Mouse (Mus musculus) heart, embryonic 12.5 days (tissue): ENCODE data around the gene Susd1. TPM values are rescaled to one million over a fixed set of nuclear protein-coding genes. Genes with fewer than 3 reads are reported as not detected.

Experiments
- ATAC-seq: fragments of 200-750 bp; cut with Nextera tagmentation; 2 replicates; pipeline ENCODE4 v1.8.0; 2017; ENCODE audit warnings: moderate TSS enrichment, moderate library complexity; ENCODE audit not compliant: insufficient number of reproducible peaks, low FRiP score
- H3K27ac ChIP-seq: fragments of 300-500 bp; sonication (generic); 2 replicates; pipeline ENCODE4 v1.5.1; 2016; ENCODE audit warnings: mild to moderate bottlenecking, moderate library complexity; ENCODE audit not compliant: poor library complexity, severe bottlenecking
- H3K27me3 ChIP-seq: fragments of 300-500 bp; sonication (generic); replicated peaks from 2 replicates; pipeline ENCODE4 v1.6.1; 2016; ENCODE audit warnings: mild to moderate bottlenecking, moderate library complexity
- H3K36me3 ChIP-seq: fragments of 300-500 bp; sonication (generic); 2 replicates; pipeline ENCODE4 v1.6.1; 2016; ENCODE audit warnings: mild to moderate bottlenecking, moderate library complexity
- H3K4me1 ChIP-seq: fragments of 300-500 bp; sonication (generic); replicated peaks from 2 replicates; pipeline ENCODE4 v1.6.1; 2016; ENCODE audit warnings: mild to moderate bottlenecking
- H3K4me2 ChIP-seq: fragments of 300-500 bp; sonication (generic); 2 replicates; pipeline ENCODE4 v1.6.1; 2016; ENCODE audit warnings: mild to moderate bottlenecking, moderate library complexity
- H3K4me3 ChIP-seq: fragments of 300-500 bp; sonication (generic); 2 replicates; pipeline ENCODE4 v1.5.1; 2016; ENCODE audit warnings: mild to moderate bottlenecking
- H3K9ac ChIP-seq: fragments of 300-500 bp; sonication (generic); 2 replicates; pipeline ENCODE4 v1.6.1; 2016; ENCODE audit warnings: mild to moderate bottlenecking, moderate library complexity
- H3K9me3 ChIP-seq: fragments of 300-500 bp; sonication (generic); replicated peaks from 2 replicates; pipeline ENCODE4 v1.6.1; 2016; ENCODE audit warnings: mild to moderate bottlenecking, moderate library complexity
- WGBS: fragments of 180-500 bp; shearing (Covaris S2); methylation state at CpG from one replicate; pipeline ENCODE4 v1.1.7; 2016; 5-methylcytosine and 5-hydroxymethylcytosine counted together
- polyA plus RNA-seq: library from polyadenylated mRNA; unstranded; fragments of >200 nt; fragmentation: Nextera tagmentation; extraction: Ambion mirVana; gene quantifications from 2 replicates; pipeline ENCODE4 v1.2.1, GENCODE M21; 2016

Gene Susd1
- polyA plus RNA-seq, 1 experiment from 2014 or later = 10.0 TPM

- Histone ChIP-seq H3K4me2 (no peak overlapping the region), H3K9me3 (no peaks in the 10 kb centered on the region), H3K4me1 (peaks cover 25% of the 10 kb centered on the region), H3K36me3 (no peaks in the 10 kb centered on the region), H3K27me3 (no peaks in the 10 kb centered on the region), H3K4me3 (no peak overlapping the region), H3K27ac (no peak overlapping the region), H3K9ac (no peak overlapping the region)
- 35% methylated on average over 5 of the region's 5 CpGs for WGBS
- no peak for ATAC-seq
Measured at GRCm38 (mm10) chr4:59280876-59281275, 157.6 kb downstream of the Susd1 start.

GRCm38 (mm10) chr4:59279111-59279510, 159.3 kb downstream of the Susd1 start:
- no peak overlapping the region for H3K9ac ChIP-seq
- no peak for ATAC-seq
- peaks cover 25% of the 10 kb centered on the region for H3K4me1 ChIP-seq
- H3K9me3 ChIP-seq = no peaks in the 10 kb centered on the region
- H3K27me3 ChIP-seq = no peaks in the 10 kb centered on the region
- no peak overlapping the region for H3K27ac ChIP-seq
- H3K36me3 ChIP-seq = no peaks in the 10 kb centered on the region
- 86% methylated on average over 5 of the region's 5 CpGs for WGBS
- no peak overlapping the region for H3K4me3 ChIP-seq
- H3K4me2 ChIP-seq = no peak overlapping the region

DNA sequence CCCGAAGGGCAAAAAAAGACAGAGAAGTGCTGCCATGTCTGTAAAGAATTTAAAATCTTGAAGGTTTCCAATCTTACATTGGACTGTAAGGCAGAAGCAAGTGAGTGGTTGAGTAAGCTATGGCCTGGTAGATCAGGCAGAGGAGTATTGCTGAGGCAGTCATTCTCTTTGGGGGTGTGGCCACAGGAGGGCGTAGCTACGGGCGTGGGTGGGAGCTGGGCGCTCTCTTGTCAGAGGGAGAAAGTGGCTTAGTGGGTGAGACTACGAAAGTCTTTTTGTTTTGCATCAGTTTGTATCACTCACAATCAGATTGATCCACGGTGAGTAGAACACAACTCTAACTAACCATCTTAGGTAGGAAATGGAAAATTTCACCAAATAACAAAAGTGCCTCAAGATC, 160.0 kb downstream of the Susd1 start:
- WGBS = 76% methylated on average over 7 of the region's 7 CpGs
- Histone ChIP-seq H3K27ac (no peak overlapping the region), H3K27me3 (no peaks in the 10 kb centered on the region), H3K4me1 (peaks cover 25% of the 10 kb centered on the region), H3K9me3 (no peaks in the 10 kb centered on the region), H3K36me3 (no peaks in the 10 kb centered on the region), H3K4me3 (no peak overlapping the region), H3K9ac (no peak overlapping the region), H3K4me2 (no peak overlapping the region)
- ATAC-seq = no peak

DNA sequence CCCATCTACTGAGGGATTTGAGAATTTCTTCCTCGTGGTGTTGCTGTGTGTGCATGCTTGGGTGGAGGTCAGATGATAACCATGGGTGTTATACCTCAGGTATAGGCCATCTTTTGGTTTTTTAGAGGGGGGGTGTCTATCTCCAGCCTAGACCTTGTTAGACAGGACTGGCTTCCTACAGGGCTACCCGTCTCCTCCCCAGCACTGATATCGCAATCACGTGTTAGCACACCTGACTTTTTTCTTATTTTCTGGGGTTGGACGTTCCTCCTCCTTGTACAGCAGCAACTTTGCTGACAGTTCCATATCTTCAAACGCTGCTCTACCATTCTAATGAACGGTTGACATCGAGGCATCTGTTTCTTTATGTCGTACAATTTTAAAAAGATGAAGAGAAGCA, 160.5 kb downstream of the Susd1 start:
- 77% methylated on average over 9 of the region's 9 CpGs for WGBS
- H3K9ac ChIP-seq = no peak overlapping the region
- H3K9me3 ChIP-seq = no peaks in the 10 kb centered on the region
- no peak overlapping the region for H3K4me2 ChIP-seq
- no peak for ATAC-seq
- no peaks in the 10 kb centered on the region for H3K36me3 ChIP-seq
- H3K4me3 ChIP-seq = no peak overlapping the region
- no peaks in the 10 kb centered on the region for H3K27me3 ChIP-seq
- no peak overlapping the region for H3K27ac ChIP-seq
- H3K4me1 ChIP-seq = peaks cover 21% of the 10 kb centered on the region

DNA sequence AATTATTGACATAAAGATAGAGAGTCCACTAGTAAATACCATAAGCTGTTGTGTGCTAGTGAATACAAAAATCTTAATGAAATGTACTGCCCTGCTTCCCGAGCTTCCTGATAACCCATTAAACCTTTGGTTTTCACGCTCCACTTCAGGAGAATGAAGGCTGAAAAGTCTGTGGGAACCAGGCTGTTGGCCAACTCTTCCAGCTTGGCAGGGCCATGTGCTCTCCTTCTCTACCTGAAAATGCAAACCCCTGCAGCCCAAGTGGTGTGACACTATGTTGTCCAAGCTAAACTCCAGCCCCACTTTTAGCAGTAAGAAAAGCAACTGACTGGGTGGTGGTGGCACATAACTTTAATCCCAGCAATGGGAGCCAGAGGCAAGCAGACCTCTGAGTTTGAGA, 162.5 kb downstream of the Susd1 start:
- H3K9ac ChIP-seq = no peak overlapping the region
- ATAC-seq = no peak
- H3K36me3 ChIP-seq = no peaks in the 10 kb centered on the region
- H3K4me1 ChIP-seq = peaks cover 3% of the 10 kb centered on the region
- no peak overlapping the region for H3K27ac ChIP-seq
- no peaks in the 10 kb centered on the region for H3K9me3 ChIP-seq
- H3K4me3 ChIP-seq = no peak overlapping the region
- H3K4me2 ChIP-seq = no peak overlapping the region
- 51% methylated on average over 2 of the region's 2 CpGs for WGBS
- H3K27me3 ChIP-seq = no peaks in the 10 kb centered on the region

DNA sequence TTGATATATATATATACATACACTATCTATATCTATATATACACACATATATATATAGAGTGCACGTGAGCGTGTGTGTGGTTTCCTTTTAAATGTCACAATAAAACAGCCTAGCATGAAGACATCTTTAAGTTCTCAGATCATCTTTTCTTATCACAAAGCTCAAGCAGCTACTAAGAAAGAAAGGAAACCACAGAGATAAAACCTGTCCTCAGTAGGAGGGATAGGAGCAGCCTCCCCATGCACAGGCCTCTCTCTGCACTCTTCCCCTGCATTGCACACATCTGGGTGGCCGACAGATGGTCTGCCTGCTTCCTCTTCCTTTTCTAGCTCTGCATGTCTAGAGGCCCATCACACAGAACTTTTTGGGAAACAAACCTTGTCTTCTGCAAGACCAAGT, 162.9 kb downstream of the Susd1 start:
- no peaks in the 10 kb centered on the region for H3K36me3 ChIP-seq
- ATAC-seq = no peak
- 45% methylated on average over 3 of the region's 3 CpGs for WGBS
- no peaks in the 10 kb centered on the region for H3K9me3 ChIP-seq
- H3K4me1 ChIP-seq = no peaks in the 10 kb centered on the region; the same call in 1 of the 2 replicates
- no peak overlapping the region for H3K27ac ChIP-seq
- H3K4me2 ChIP-seq = no peak overlapping the region
- H3K4me3 ChIP-seq = no peak overlapping the region
- H3K27me3 ChIP-seq = no peaks in the 10 kb centered on the region
- no peak overlapping the region for H3K9ac ChIP-seq

DNA sequence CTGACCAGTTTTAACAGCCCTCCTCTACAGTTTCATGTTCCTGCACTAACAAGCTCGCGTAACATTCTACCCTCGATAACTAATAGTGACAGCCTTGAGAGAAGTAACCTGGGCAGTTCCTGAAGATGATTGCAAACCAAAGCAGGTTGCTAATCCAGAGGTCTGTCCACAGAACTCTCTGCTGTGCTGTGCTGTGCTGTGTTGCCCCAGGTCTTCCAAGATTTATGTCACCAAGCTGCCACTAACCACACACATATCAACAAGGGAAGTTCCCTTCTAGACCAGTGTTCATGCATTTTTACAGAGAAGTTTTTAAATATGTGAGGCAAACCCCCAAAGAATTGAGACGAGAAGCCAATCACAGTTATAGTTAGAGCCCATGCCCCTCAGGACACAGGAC, 164.3 kb downstream of the Susd1 start:
- H3K27ac ChIP-seq = no peak overlapping the region
- no peaks in the 10 kb centered on the region for H3K27me3 ChIP-seq
- ATAC-seq = no peak
- no peaks in the 10 kb centered on the region; the same call in 1 of the 2 replicates for H3K4me1 ChIP-seq
- H3K9me3 ChIP-seq = peaks cover 9% of the 10 kb centered on the region; the same call in 1 of the 2 replicates
- 72% methylated on average over 4 of the region's 4 CpGs for WGBS
- no peaks in the 10 kb centered on the region for H3K36me3 ChIP-seq
- no peak overlapping the region for H3K4me3 ChIP-seq
- H3K4me2 ChIP-seq = no peak overlapping the region
- no peak overlapping the region for H3K9ac ChIP-seq

DNA sequence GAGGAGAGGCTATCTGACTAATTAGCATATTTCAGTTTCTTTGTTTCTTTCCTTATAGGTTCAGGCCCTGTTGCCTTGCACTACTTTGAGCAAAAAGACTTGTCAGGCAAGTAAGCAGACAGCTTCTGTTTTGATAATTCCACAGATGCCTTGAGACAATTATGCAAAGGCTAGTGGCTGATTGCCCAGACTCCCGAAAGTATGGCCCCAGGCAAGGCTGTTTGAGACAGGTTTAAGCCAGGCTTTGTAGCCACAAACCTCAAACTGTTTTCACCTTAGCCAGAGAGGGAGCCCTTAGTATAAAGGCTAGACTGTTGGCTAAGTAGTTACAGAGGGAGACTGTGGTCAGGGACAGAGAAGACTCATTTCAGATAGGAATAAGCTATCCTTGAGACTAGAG, 165.1 kb downstream of the Susd1 start:
- WGBS = 43% methylated on average over 1 of the region's 1 CpGs
- no peaks in the 10 kb centered on the region; the same call in 1 of the 2 replicates for H3K4me1 ChIP-seq
- no peak overlapping the region for H3K4me2 ChIP-seq
- no peaks in the 10 kb centered on the region; the same call in 1 of the 2 replicates for H3K36me3 ChIP-seq
- ATAC-seq = no peak
- no peaks in the 10 kb centered on the region for H3K27me3 ChIP-seq
- H3K9ac ChIP-seq = no peak overlapping the region
- peaks cover 17% of the 10 kb centered on the region for H3K9me3 ChIP-seq
- no peak overlapping the region for H3K4me3 ChIP-seq
- H3K27ac ChIP-seq = no peak overlapping the region

DNA sequence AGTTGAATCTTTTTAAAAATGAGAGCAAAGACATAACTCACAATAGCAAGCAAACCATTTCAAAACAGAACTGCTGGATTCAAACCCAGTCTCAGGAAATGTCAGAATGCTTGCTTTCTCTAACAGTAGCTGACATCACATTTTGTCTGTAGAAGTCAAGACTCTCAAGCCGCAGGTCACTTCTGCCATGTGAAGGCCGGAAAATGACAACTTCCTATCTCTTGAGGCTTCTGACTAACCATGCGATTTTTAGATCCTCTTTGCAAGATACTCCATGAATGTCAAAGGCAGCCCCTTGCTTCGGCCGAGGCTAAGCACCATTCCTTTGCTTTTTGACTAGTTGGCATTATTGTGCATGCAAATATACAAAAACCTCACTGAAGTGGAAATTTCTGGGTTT, 172.8 kb downstream of the Susd1 start:
- Histone ChIP-seq H3K4me3 (no peak overlapping the region), H3K9ac (no peak overlapping the region), H3K4me2 (no peak overlapping the region), H3K4me1 (no peaks in the 10 kb centered on the region), H3K27me3 (no peaks in the 10 kb centered on the region), H3K27ac (no peak overlapping the region), H3K36me3 (no peaks in the 10 kb centered on the region; the same call in 1 of the 2 replicates), H3K9me3 (peaks cover 26% of the 10 kb centered on the region)
- no peak for ATAC-seq
- WGBS = 80% methylated on average over 5 of the region's 5 CpGs

DNA sequence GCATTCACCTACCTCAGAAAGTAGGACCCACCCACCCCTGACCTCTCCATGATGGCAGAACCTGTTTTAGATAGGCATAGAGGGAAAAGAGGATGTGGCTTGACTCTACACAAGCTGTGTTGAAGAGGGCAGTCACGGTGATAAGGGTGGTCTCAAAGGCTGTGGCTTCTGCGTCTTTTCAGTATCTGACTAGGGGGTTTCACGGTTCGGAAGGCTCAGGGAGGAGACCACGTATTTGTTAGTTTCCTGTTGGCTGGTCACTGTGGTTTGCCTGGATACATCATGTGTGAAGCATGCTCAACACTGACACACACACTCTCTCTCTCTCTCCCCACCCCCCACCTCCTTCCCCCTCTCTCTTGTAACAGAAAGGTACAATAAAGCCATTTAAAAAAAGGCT, 173.3 kb downstream of the Susd1 start:
- Histone ChIP-seq H3K4me2 (no peak overlapping the region), H3K4me3 (no peak overlapping the region), H3K9me3 (peaks cover 24% of the 10 kb centered on the region), H3K4me1 (no peaks in the 10 kb centered on the region), H3K36me3 (no peaks in the 10 kb centered on the region; the same call in 1 of the 2 replicates), H3K9ac (no peak overlapping the region), H3K27ac (no peak overlapping the region), H3K27me3 (no peaks in the 10 kb centered on the region)
- no peak for ATAC-seq
- 79% methylated on average over 5 of the region's 5 CpGs for WGBS
